Mouse (Mus musculus) thymus, adult 2 months (tissue): Measurements from ENCODE around the gene Tnpo2. TPM values are rescaled to one million over a fixed set of nuclear protein-coding genes. Genes with fewer than 3 reads are reported as not detected.
"Not testable (repeated sequence)": the region's sequence is repeated elsewhere in the genome, so short reads cannot be mapped to it uniquely, and the experiment has no call there.

Experiments
- DNase-seq: peaks from one replicate; pipeline ENCODE4 v3.0.0; 2021
- H3K27ac ChIP-seq: fragments of 200-500 bp; 2 replicates; pipeline ENCODE4 v1.5.1; 2012; ENCODE audit warnings: low read length, control low read depth; ENCODE audit not compliant: control insufficient read depth, insufficient read depth
- H3K27me3 ChIP-seq: fragments of 200-500 bp; 2 replicates; pipeline ENCODE4 v1.6.1; 2012; ENCODE audit warnings: mild to moderate bottlenecking, low read length, moderate library complexity, mixed read lengths; ENCODE audit not compliant: control insufficient read depth, insufficient read depth
- H3K36me3 ChIP-seq: fragments of 200-500 bp; 2 replicates; pipeline ENCODE4 v1.6.1; 2012; ENCODE audit warnings: mild to moderate bottlenecking, low read length, moderate library complexity; ENCODE audit not compliant: control insufficient read depth, insufficient read depth
- H3K4me1 ChIP-seq: fragments of 200-500 bp; replicated peaks from 2 replicates; pipeline ENCODE4 v1.6.1; 2012; ENCODE audit warnings: low read length; ENCODE audit not compliant: control insufficient read depth, insufficient read depth
- H3K4me3 ChIP-seq: fragments of 200-500 bp; 2 replicates; pipeline ENCODE4 v1.5.1; 2012; ENCODE audit warnings: mild to moderate bottlenecking, low read length, control low read depth, moderate library complexity; ENCODE audit not compliant: control insufficient read depth, insufficient read depth
- CTCF ChIP-seq: fragments of 200-500 bp; IDR thresholded peaks from 2 replicates; pipeline ENCODE4 v1.5.1; 2012; ENCODE audit warnings: mild to moderate bottlenecking, control low read depth, low read length, moderate library complexity, borderline replicate concordance; ENCODE audit not compliant: control insufficient read depth, poor library complexity, insufficient read depth; ENCODE audit errors: extremely low read depth
- POLR2A ChIP-seq: fragments of 200-500 bp; IDR thresholded peaks from 2 replicates; pipeline ENCODE4 v1.6.1; 2012; ENCODE audit warnings: mild to moderate bottlenecking, low read length, control low read depth, moderate library complexity; ENCODE audit not compliant: control insufficient read depth, poor library complexity, insufficient read depth; ENCODE audit errors: extremely low read depth
- WGBS: fragments of 180-500 bp; shearing (Covaris S2); methylation state at CpG from one replicate; pipeline ENCODE4 v1.1.7; 2018; 5-methylcytosine and 5-hydroxymethylcytosine counted together
- polyA plus RNA-seq: library from polyadenylated mRNA; depleted of rRNA; stranded (reverse); fragments of >200 nt; gene quantifications from 2 replicates; pipeline ENCODE4 v1.2.3, GENCODE M21; 2012

Tnpo2 gene
- polyA plus RNA-seq, 1 experiment: 138 TPM

DNA sequence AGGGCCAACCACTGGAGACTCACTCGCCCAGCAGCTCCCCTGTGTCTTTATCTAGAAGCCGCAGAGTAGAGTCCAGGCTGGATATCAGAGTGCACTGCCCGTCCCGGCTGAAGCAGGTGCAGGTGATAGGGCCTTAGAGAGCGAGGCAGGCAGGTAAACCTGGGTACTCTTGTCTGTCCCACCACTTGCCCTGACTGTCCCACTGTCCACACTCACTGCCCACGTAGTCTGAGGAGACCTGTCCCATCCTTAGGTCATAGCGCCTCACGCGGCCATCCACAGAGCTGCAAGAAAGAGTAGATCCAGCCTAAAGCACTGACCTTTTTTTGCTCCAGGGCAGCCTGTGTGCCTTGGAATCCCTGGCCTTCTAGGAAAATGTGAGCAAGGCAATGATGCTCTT lies 39.3 kb downstream of the Tnpo2 start:
- H3K27ac ChIP-seq: no peak overlapping the region
- H3K27me3 ChIP-seq: no peaks in the 10 kb centered on the region
- peaks cover 12% of the 10 kb centered on the region for H3K4me1 ChIP-seq
- DNase-seq: no peak
- WGBS: 98% methylated on average over 9 of the region's 9 CpGs
- TF ChIP-seq POLR2A: no peak
- TF ChIP-seq CTCF: no peak
- H3K36me3 ChIP-seq: peaks cover 13% of the 10 kb centered on the region; the same call in 1 of the 2 replicates
- no peak overlapping the region for H3K4me3 ChIP-seq

GRCm38 (mm10) chr8:85076993-85077392 lies 40.3 kb downstream of the Tnpo2 start:
- peak; percentile 74 for DNase-seq
- no peak for TF ChIP-seq POLR2A
- peak; percentile 82; the same call in 1 of the 2 replicates for TF ChIP-seq CTCF
- H3K36me3 ChIP-seq: peaks cover 13% of the 10 kb centered on the region; the same call in 1 of the 2 replicates
- no peak overlapping the region for H3K4me3 ChIP-seq
- 2% methylated on average over 2 of the region's 2 CpGs for WGBS
- no peaks in the 10 kb centered on the region for H3K27me3 ChIP-seq
- H3K4me1 ChIP-seq: peaks cover 19% of the 10 kb centered on the region
- no peak overlapping the region for H3K27ac ChIP-seq

- WGBS: under 1% methylated on average over 25 of the region's 25 CpGs
- TF ChIP-seq CTCF (no peak), POLR2A (no peak)
- DNase-seq: no peak
- H3K4me3 ChIP-seq: peak overlapping the region; percentile 98
- no peaks in the 10 kb centered on the region for H3K27me3 ChIP-seq
- peaks cover 28% of the 10 kb centered on the region for H3K4me1 ChIP-seq
- peaks cover 1% of the 10 kb centered on the region; the same call in 1 of the 2 replicates for H3K36me3 ChIP-seq
- no peak overlapping the region for H3K27ac ChIP-seq
Observed at GRCm38 (mm10) chr8:85080214-85080531, 43.5 kb downstream of the Tnpo2 start.

GRCm38 (mm10) chr8:85080532-85081215 lies 44.0 kb downstream of the Tnpo2 start, which contains the start of gene Wdr83os:
Gene Wdr83os (plus strand): TSS chr8:85080740.
- H3K4me3 ChIP-seq: peak within 1 kb of the TSS; percentile 98
- TF ChIP-seq POLR2A (no peak), CTCF (no peak)
- WGBS: under 1% methylated on average over 30 of the region's 30 CpGs
- H3K27ac ChIP-seq: peak within 1 kb of the TSS; percentile 68
- H3K4me1 ChIP-seq: peaks cover 28% of the 10 kb centered on the region
- DNase-seq: peak; percentile 40
- 0 out of 2 replicates have a peak, but pooled peaks cover 4% of the 10 kb centered on the region for H3K36me3 ChIP-seq
- H3K27me3 ChIP-seq: no peaks in the 10 kb centered on the region

DNA sequence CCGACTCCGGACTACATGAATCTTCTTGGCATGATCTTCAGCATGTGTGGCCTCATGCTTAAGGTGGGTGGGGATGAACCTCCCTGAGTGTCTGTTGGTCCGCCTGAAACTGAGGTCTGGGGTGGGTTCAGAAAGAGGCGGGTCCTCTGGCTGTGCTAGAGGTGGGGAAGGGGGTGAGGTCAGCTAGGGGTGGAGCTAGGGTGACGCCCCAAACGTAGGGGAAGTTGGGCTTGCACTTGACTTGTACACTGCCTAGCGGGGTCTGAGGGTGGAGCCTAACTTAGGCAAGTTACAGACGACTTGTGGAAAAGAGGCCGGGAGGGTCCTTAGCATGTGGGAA lies 44.5 kb downstream of the Tnpo2 start, which contains the start of gene Wdr83:
Gene Wdr83, minus strand, starts transcription at position 91 of the 340 bp plus-strand sequence.
- Histone ChIP-seq H3K4me1 (peaks cover 28% of the 10 kb centered on the region), H3K27ac (peak within 1 kb of the TSS; percentile 68), H3K27me3 (no peaks in the 10 kb centered on the region), H3K36me3 (peaks cover 6% of the 10 kb centered on the region; the same call in 1 of the 2 replicates), H3K4me3 (peak within 1 kb of the TSS; percentile 98)
- DNase-seq: peak; percentile 77
- 1% methylated on average over 9 of the region's 9 CpGs for WGBS
- no peak for TF ChIP-seq CTCF
- peak; percentile 46; the same call in 1 of the 2 replicates for TF ChIP-seq POLR2A

GRCm38 (mm10) chr8:85082169-85082568 lies 45.5 kb downstream of the Tnpo2 start:
- not testable (repeated sequence) for DNase-seq
- WGBS: 38% methylated on average over 4 of the region's 4 CpGs
- H3K4me1 ChIP-seq: peaks cover 28% of the 10 kb centered on the region

More at GRCm38 (mm10) chr8:85082169-85082568, 45.5 kb downstream of the Tnpo2 start:
- not testable (repeated sequence) for H3K27ac ChIP-seq, H3K27me3 ChIP-seq, H3K4me3 ChIP-seq
- H3K36me3 ChIP-seq: peaks cover 12% of the 10 kb centered on the region
